Mouse (Mus musculus) CH12.LX (cell line): ENCODE results near the gene Ppil6. TPM values are rescaled to one million over a fixed set of nuclear protein-coding genes. Genes with fewer than 3 reads are reported as not detected.

Experiments
- DNase-seq: peaks from one replicate; pipeline ENCODE4 v3.0.0-alpha.2; 2013; ENCODE audit errors: extremely low read depth
- H3K27ac ChIP-seq: 2 replicates; pipeline ENCODE4 v1.5.1; 2012; ENCODE audit warnings: low read depth, mild to moderate bottlenecking, control low read depth, moderate library complexity; ENCODE audit not compliant: insufficient read depth
- H3K27me3 ChIP-seq: replicated peaks from 2 replicates; pipeline ENCODE3; 2012; ENCODE audit warnings: inconsistent platforms
- H3K36me3 ChIP-seq, 2 experiments: replicated peaks in 1 of 2; 2 replicates each; pipeline versions ENCODE3 to v1.6.1; 2012; ENCODE audit warnings: inconsistent platforms in 1 of 2, low read length in 1 of 2, mild to moderate bottlenecking in 1 of 2, mixed read lengths in 1 of 2, moderate library complexity in 1 of 2; ENCODE audit not compliant: control insufficient read depth in 1 of 2, insufficient read depth in 1 of 2
- H3K4me1 ChIP-seq, 2 experiments: 2 replicates each; pipeline ENCODE4 v1.6.1; 2012; ENCODE audit warnings: inconsistent platforms in 1 of 2, moderate library complexity in 1 of 2; ENCODE audit not compliant: insufficient read depth in 2 of 2, control insufficient read depth in 1 of 2
- H3K4me2 ChIP-seq: 2 replicates; pipeline ENCODE4 v1.6.1; 2012; ENCODE audit warnings: low read depth, mild to moderate bottlenecking, control low read depth; ENCODE audit not compliant: poor library complexity, insufficient read depth, severe bottlenecking
- H3K4me3 ChIP-seq, 3 experiments: fragments of 150-350 bp in 1 of 3; sonication (generic) in 1 of 3; replicated peaks in 1 of 3; 2 replicates each; pipeline versions ENCODE3 to v1.5.1; 2011 to 2012; ENCODE audit warnings: low read depth in 2 of 3, low read length in 2 of 3, mild to moderate bottlenecking in 2 of 3, moderate library complexity in 2 of 3, control low read depth in 1 of 3, improper control_type of control experiment in 1 of 3, inconsistent platforms in 1 of 3, mixed read lengths in 1 of 3; ENCODE audit not compliant: poor library complexity in 1 of 3
- H3K79me2 ChIP-seq: replicated peaks from 2 replicates; pipeline ENCODE4 v1.6.1; 2012; ENCODE audit warnings: mild to moderate bottlenecking, moderate library complexity; ENCODE audit not compliant: control insufficient read depth, poor library complexity, insufficient read depth, severe bottlenecking; ENCODE audit errors: extremely low read depth
- H3K9ac ChIP-seq: 2 replicates; pipeline ENCODE4 v1.6.1; 2012; ENCODE audit warnings: low read depth, mild to moderate bottlenecking, control low read depth, moderate library complexity; ENCODE audit not compliant: insufficient read depth
- H3K9me3 ChIP-seq: replicated peaks from 2 replicates; pipeline ENCODE3; 2012; ENCODE audit warnings: low read length, inconsistent platforms, mixed read lengths
- BHLHE40 ChIP-seq: IDR thresholded peaks from 2 replicates; pipeline ENCODE4 v1.6.1; 2011; ENCODE audit warnings: mild to moderate bottlenecking, low read depth, low read length, improper control_type of control experiment
- CHD1 ChIP-seq: IDR thresholded peaks from 2 replicates; pipeline ENCODE4 v1.6.1; 2012; ENCODE audit warnings: low read depth, low read length, improper control_type of control experiment, inconsistent platforms
- ELF1 ChIP-seq: IDR thresholded peaks from 2 replicates; pipeline ENCODE4 v1.6.1; 2014; ENCODE audit warnings: low read depth, mild to moderate bottlenecking, inconsistent platforms, low read length, improper control_type of control experiment
- KAT2A ChIP-seq: IDR thresholded peaks from 2 replicates; pipeline ENCODE4 v1.6.1; 2012; ENCODE audit warnings: low read length, improper control_type of control experiment, inconsistent platforms; ENCODE audit not compliant: insufficient replicate concordance
- MAFK ChIP-seq: IDR thresholded peaks from 2 replicates; pipeline ENCODE4 v1.6.1; 2011; ENCODE audit warnings: low read length, improper control_type of control experiment; ENCODE audit not compliant: insufficient replicate concordance
- MAX ChIP-seq: IDR thresholded peaks from 2 replicates; pipeline ENCODE4 v1.6.1; 2011; ENCODE audit warnings: low read length, improper control_type of control experiment
- MXI1 ChIP-seq: IDR thresholded peaks from 2 replicates; pipeline ENCODE4 v1.6.1; 2011; ENCODE audit warnings: mild to moderate bottlenecking, low read depth, low read length, improper control_type of control experiment
- MYC ChIP-seq: IDR thresholded peaks from 2 replicates; pipeline ENCODE4 v1.6.1; 2011; ENCODE audit warnings: low read depth, mild to moderate bottlenecking, improper control_type of control experiment, low read length
- NELFE ChIP-seq: IDR thresholded peaks from 2 replicates; pipeline ENCODE4 v1.6.1; 2011; ENCODE audit warnings: low read depth, low read length, improper control_type of control experiment
- POLR2A ChIP-seq: IDR thresholded peaks from 2 replicates; pipeline ENCODE4 v1.6.1; 2011; ENCODE audit warnings: low read depth, mild to moderate bottlenecking, improper control_type of control experiment, low read length
- POLR2AphosphoS2 ChIP-seq: IDR thresholded peaks from 2 replicates; pipeline ENCODE4 v1.6.1; 2011; ENCODE audit warnings: low read depth, low read length, improper control_type of control experiment
- RAD21 ChIP-seq: IDR thresholded peaks from 2 replicates; pipeline ENCODE4 v1.6.1; 2011; ENCODE audit warnings: low read depth, mild to moderate bottlenecking, low read length, improper control_type of control experiment, moderate library complexity
- RCOR1 ChIP-seq: conservative IDR thresholded peaks from 2 replicates; pipeline ENCODE4 v1.6.1; 2012; ENCODE audit warnings: low read depth, mild to moderate bottlenecking, inconsistent platforms, low read length, improper control_type of control experiment
- SMC3 ChIP-seq: IDR thresholded peaks from 2 replicates; pipeline ENCODE4 v1.6.1; 2011; ENCODE audit warnings: low read depth, low read length, improper control_type of control experiment
- ZMIZ1 ChIP-seq: IDR thresholded peaks from 2 replicates; pipeline ENCODE4 v1.6.1; 2012; ENCODE audit warnings: low read depth, mild to moderate bottlenecking, inconsistent platforms, low read length, improper control_type of control experiment
- dilution Hi-C: fragments of 300-500 bp; cut with MboI; formaldehyde crosslinking; loops from 2 replicates; pipeline ENCODE4 v1.14.3; 2020; ENCODE audit warnings: low sequenced_read_pairs; ENCODE audit not compliant: extremely low pct_unique_long_range_greater_than_20kb, extremely low pct_ligation_motif_present
- in situ Hi-C: fragments of 300-500 bp; cut with MboI; formaldehyde crosslinking; loops from 3 replicates; pipeline ENCODE4 v1.14.3; 2019; ENCODE audit warnings: low sequenced_read_pairs, low pct_ligation_motif_present, low pct_unique_long_range_greater_than_20kb, mixed read lengths
- polyA plus RNA-seq: library from polyadenylated mRNA; unstranded; fragments of >175 nt; gene quantifications from 2 replicates; pipeline ENCODE4 v1.2.1, GENCODE M21; 2012; ENCODE audit warnings: low read depth; ENCODE audit not compliant: insufficient read length
- total RNA-seq, 2 experiments: library from RNA; depleted of rRNA; stranded (reverse); fragments of 300-350 nt in 1 of 2; fragments of >200 nt in 1 of 2; gene quantifications; 2 replicates each; pipeline ENCODE4 v1.2.3; 2012 to 2014

Gene Ppil6
- total and polyA plus RNA-seq, 3 experiments: not detected

DNA sequence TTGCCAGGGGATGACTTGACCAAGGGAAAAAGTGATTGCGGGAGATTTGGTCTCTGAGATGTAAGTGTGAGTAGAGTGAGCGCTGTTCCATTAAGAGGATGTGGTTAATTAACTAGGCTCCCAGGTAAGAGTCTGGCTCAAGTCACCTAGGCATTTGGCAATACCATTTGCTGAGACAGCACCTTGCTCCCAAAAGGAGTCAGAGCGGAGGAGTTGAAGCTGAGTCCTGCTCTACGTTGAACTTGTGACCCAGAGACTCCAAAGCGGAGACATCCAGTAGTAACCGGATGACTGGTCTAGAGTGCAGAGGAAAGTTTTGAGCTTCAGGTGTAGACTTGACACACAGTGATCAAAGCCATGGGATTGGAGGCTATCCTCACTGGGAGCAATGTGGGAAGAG lies 51.8 kb downstream of the Ppil6 start:
- Histone ChIP-seq H3K9ac (no peak overlapping the region), H3K36me3 (peaks cover 0 to 12% of the 10 kb centered on the region in 2 experiments), H3K79me2 (no peaks in the 10 kb centered on the region), H3K4me1 (peaks cover 6 to 23% of the 10 kb centered on the region in 2 experiments), H3K27ac (no peak overlapping the region), H3K4me2 (no peak overlapping the region), H3K4me3 (no peak overlapping the region), H3K27me3 (no peaks in the 10 kb centered on the region), H3K9me3 (no peaks in the 10 kb centered on the region)
- in situ Hi-C loops: no loop called here
- DNase-seq: no peak
- dilution Hi-C loops: no loop called here
- TF ChIP-seq POLR2A: no peak
- TF ChIP-seq ZMIZ1: no peak
- no peak for TF ChIP-seq NELFE
- no peak for TF ChIP-seq CHD1
- no peak for TF ChIP-seq RCOR1

DNA sequence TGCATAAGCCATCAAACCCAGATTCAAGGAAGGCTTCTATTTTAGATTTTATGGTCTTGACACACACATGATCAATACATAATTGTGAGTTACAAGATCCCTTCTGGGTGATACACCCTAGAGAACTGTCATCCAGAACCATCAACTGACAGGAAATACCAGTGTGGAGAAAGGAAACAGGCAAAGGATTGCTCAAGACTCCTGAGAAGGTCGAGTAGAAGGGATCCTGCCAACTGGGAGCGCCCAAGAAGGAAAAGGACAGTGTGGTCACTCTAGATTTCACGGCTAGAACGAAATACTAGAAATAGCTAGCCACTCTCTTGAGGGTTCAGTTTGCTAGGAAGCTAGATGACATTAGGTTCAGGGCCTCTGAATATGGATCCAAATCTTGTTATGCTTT lies 53.2 kb downstream of the Ppil6 start:
- H3K36me3 ChIP-seq: peaks cover 0 to 5% of the 10 kb centered on the region in 2 experiments
- H3K4me1 ChIP-seq: peaks cover 6 to 23% of the 10 kb centered on the region in 2 experiments

DNA sequence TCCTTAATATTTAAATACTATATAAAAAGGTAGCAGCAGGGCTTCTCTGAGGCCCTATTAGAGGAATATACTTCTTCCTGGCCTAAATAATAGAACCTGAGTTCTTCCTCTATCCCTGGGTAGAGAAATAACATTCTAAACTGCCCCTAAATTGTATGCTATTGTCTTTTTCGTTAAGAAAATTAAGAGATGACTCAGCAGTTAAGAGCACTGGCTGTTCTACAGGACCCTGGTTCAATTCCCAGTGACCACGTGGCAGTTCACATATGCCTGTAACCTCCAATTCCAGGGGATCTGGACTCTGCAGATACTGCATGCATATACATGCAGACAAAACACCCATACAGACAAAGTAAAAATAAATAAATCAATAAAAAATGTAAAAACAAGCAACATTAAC lies 53.6 kb downstream of the Ppil6 start:
- DNase-seq: no peak
- Histone ChIP-seq H3K27ac (no peak overlapping the region), H3K27me3 (no peaks in the 10 kb centered on the region), H3K36me3 (peaks cover 0 to 5% of the 10 kb centered on the region in 2 experiments), H3K9ac (no peak overlapping the region), H3K4me3 (no peak overlapping the region), H3K4me2 (no peak overlapping the region), H3K79me2 (no peaks in the 10 kb centered on the region), H3K4me1 (peaks cover 6 to 23% of the 10 kb centered on the region in 2 experiments), H3K9me3 (no peaks in the 10 kb centered on the region)
- TF ChIP-seq MAFK: 0 out of 2 replicates have a peak, but pooled peaks have one; percentile 69
- TF ChIP-seq MXI1: no peak
- TF ChIP-seq BHLHE40: no peak
- no peak for TF ChIP-seq MAX
- in situ Hi-C loops: no loop called here
- dilution Hi-C loops: no loop called here

More for the DNA sequence above, 53.2 kb downstream of the Ppil6 start:
- H3K27me3 ChIP-seq: no peaks in the 10 kb centered on the region
- H3K9me3 ChIP-seq: no peaks in the 10 kb centered on the region
- TF ChIP-seq POLR2AphosphoS2: no peak
- TF ChIP-seq ELF1: no peak
- TF ChIP-seq KAT2A: no peak
- TF ChIP-seq MXI1: no peak
- TF ChIP-seq MYC: no peak
- no peak for TF ChIP-seq RAD21
- no peak for TF ChIP-seq BHLHE40
- TF ChIP-seq SMC3: no peak
- H3K9ac ChIP-seq: no peak overlapping the region
- DNase-seq: no peak
- dilution Hi-C loops: no loop called here
- no peak overlapping the region for H3K27ac ChIP-seq
- no peaks in the 10 kb centered on the region for H3K79me2 ChIP-seq
- in situ Hi-C loops: no loop called here
- no peak overlapping the region for H3K4me3 ChIP-seq
- H3K4me2 ChIP-seq: no peak overlapping the region
